Mouse (Mus musculus) heart, embryonic 16.5 days (tissue): ENCODE results near the gene Elovl3. TPM values are rescaled to one million over a fixed set of nuclear protein-coding genes. Genes with fewer than 3 reads are reported as not detected.
"Not testable (repeated sequence)": the region's sequence is repeated elsewhere in the genome, so short reads cannot be mapped to it uniquely, and the experiment has no call there.

ENCODE experiments used
- ATAC-seq: fragments of 200-750 bp; cut with Nextera tagmentation; replicated peaks from 2 replicates; pipeline ENCODE4 v1.8.0; 2017; ENCODE audit warnings: moderate number of reproducible peaks; ENCODE audit not compliant: insufficient read depth, low FRiP score; ENCODE audit errors: extremely low read depth
- H3K27ac ChIP-seq: fragments of 300-500 bp; sonication (generic); 2 replicates; pipeline ENCODE4 v1.5.1; 2014; ENCODE audit warnings: mild to moderate bottlenecking, low read length, control low read depth, moderate library complexity
- H3K27me3 ChIP-seq: fragments of 300-500 bp; sonication (generic); 2 replicates; pipeline ENCODE4 v1.6.1; 2014; ENCODE audit warnings: low read length, mixed read lengths; ENCODE audit not compliant: control insufficient read depth, insufficient read depth
- H3K36me3 ChIP-seq: fragments of 300-500 bp; sonication (generic); 2 replicates; pipeline ENCODE4 v1.6.1; 2014; ENCODE audit not compliant: control insufficient read depth, insufficient read depth
- H3K4me1 ChIP-seq: fragments of 300-500 bp; sonication (generic); 2 replicates; pipeline ENCODE4 v1.6.1; 2014; ENCODE audit warnings: low read length, mixed read lengths; ENCODE audit not compliant: control insufficient read depth, insufficient read depth
- H3K4me2 ChIP-seq: fragments of 300-500 bp; sonication (generic); 2 replicates; pipeline ENCODE4 v1.6.1; 2014; ENCODE audit warnings: low read depth, mild to moderate bottlenecking, control low read depth, low read length
- H3K4me3 ChIP-seq: fragments of 300-500 bp; sonication (generic); 2 replicates; pipeline ENCODE4 v1.5.1; 2014; ENCODE audit warnings: mild to moderate bottlenecking, control low read depth, low read length
- H3K9ac ChIP-seq: fragments of 300-500 bp; sonication (generic); 2 replicates; pipeline ENCODE4 v1.6.1; 2014; ENCODE audit warnings: low read length, control low read depth
- H3K9me3 ChIP-seq: fragments of 300-500 bp; sonication (generic); replicated peaks from 2 replicates; pipeline ENCODE4 v1.6.1; 2016; ENCODE audit warnings: low read length; ENCODE audit not compliant: control insufficient read depth
- WGBS: fragments of 180-500 bp; shearing (Covaris S2); extraction: QIAGEN DNeasy Blood & Tissue Kit; methylation state at CpG from one replicate; pipeline ENCODE4 v1.1.7; 2014; 5-methylcytosine and 5-hydroxymethylcytosine counted together
- polyA plus RNA-seq: library from polyadenylated mRNA; unstranded; fragments of >200 nt; fragmentation: Nextera tagmentation; extraction: Ambion mirVana; gene quantifications from 2 replicates; pipeline ENCODE4 v1.2.1, GENCODE M21; 2015

The Elovl3 gene
- polyA plus RNA-seq, 1 experiment from 2014 or later, result not detected

DNA sequence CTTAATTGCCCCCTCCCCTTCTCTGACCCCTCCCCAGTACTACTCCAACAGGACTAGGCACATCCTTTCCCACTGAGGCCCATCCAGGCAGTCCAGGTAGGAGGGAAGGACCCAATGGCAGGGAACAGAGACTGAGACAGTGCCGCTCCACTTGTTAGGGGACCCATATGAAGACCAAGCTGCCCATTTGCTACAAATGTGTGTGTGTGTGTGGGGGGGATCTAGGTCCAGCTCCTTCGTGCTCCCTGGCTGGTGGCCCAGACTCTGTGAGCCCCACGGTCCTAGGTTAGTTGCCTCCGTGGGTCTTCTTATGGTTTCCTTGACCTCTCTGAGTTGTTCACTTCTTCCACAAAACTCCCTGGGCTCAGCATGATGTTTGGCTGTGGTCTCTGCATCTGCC, 5.4 kb upstream of the Elovl3 start:
- Histone ChIP-seq H3K4me3 (no peak overlapping the region), H3K27ac (no peak overlapping the region), H3K36me3 (no peaks in the 10 kb centered on the region), H3K4me2 (no peak overlapping the region), H3K4me1 (no peaks in the 10 kb centered on the region), H3K9me3 (no peaks in the 10 kb centered on the region), H3K9ac (no peak overlapping the region), H3K27me3 (peaks cover 12% of the 10 kb centered on the region)
- 80% methylated on average over 4 of the region's 4 CpGs for WGBS
- ATAC-seq, result no peak

DNA sequence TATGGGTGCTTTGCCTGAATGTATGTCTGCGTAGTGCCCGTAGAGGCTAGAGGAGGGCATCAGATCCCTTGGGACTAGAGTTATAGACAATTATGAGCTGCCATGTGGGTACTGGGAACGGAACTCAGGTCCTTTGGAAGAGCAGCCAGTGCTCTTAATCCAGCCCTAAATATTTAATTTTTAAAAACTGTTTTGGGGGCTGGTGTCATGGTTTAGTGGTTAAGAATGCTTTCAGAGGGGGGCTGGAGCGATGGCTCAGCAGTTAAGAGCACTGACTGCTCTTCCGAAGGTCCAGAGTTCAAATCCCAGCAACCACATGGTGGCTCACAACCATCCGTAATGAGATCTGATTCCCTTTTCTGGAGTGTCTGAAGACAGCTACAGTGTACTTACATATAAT, 2.0 kb upstream of the Elovl3 start:
- H3K4me1 ChIP-seq, H3K27ac ChIP-seq, ATAC-seq, H3K4me3 ChIP-seq, H3K4me2 ChIP-seq, H3K9me3 ChIP-seq, H3K9ac ChIP-seq, H3K36me3 ChIP-seq: not testable (repeated sequence)
- peaks cover 34% of the 10 kb centered on the region for H3K27me3 ChIP-seq
- WGBS, result 68% methylated on average over 6 of the region's 6 CpGs

DNA sequence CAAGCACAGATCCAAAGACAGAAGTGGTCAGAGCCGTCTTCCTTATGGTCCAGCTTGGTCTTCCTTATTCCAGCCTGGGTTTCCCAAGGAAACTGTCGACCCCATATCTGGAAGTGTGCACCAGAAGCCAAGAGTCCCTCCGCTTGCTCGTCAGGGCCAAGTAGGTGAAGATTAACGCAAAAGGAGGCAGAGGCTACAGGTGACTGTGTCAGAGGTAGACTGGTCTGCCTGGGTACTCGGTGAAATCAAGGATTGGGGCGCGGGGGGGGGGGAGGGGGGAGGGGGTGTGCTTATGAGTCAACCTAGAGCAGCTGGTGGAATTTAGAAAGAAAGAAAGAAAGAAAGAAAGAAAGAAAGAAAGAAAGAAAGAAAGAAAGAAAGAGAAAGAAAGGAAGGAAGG, 414 bp upstream of the Elovl3 start:
- no peaks in the 10 kb centered on the region for H3K36me3 ChIP-seq
- no peak overlapping the region for H3K9ac ChIP-seq
- WGBS, result 10% methylated on average over 8 of the region's 8 CpGs
- ATAC-seq, result no peak
- H3K27ac ChIP-seq, result no peak overlapping the region
- peak overlapping the region; percentile 59 for H3K4me2 ChIP-seq
- H3K27me3 ChIP-seq, result peaks cover 37% of the 10 kb centered on the region
- H3K4me1 ChIP-seq, result peaks cover 5% of the 10 kb centered on the region
- no peaks in the 10 kb centered on the region for H3K9me3 ChIP-seq
- H3K4me3 ChIP-seq, result peak overlapping the region; percentile 43

DNA sequence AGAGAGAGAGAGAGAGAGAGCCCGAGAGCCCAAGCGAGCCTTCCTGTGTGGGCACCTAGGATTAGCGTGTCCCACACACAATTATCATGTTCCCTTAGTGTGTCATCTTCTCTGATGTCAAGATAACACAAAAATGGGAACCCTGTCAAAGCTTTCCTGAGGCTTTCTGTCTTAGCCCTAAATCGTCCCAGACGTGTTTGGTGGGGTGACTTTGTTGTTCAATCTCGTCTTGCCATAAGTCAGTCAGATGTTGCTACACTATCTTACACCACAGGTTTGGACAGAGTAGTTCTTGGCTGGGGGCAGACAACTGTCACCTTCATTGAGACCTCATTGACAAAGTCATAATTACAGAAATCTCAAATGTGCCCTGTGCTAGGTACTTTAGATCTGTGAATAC, 880 bp downstream of the Elovl3 start:
- H3K9me3 ChIP-seq, result no peaks in the 10 kb centered on the region
- H3K4me2 ChIP-seq, result no peak overlapping the region
- H3K4me3 ChIP-seq, result no peak overlapping the region
- H3K9ac ChIP-seq, result no peak overlapping the region
- no peaks in the 10 kb centered on the region for H3K36me3 ChIP-seq
- no peak overlapping the region for H3K27ac ChIP-seq
- peaks cover 47% of the 10 kb centered on the region for H3K27me3 ChIP-seq
- H3K4me1 ChIP-seq, result peaks cover 16% of the 10 kb centered on the region
- WGBS, result 46% methylated on average over 6 of the region's 6 CpGs
- ATAC-seq, result no peak

DNA sequence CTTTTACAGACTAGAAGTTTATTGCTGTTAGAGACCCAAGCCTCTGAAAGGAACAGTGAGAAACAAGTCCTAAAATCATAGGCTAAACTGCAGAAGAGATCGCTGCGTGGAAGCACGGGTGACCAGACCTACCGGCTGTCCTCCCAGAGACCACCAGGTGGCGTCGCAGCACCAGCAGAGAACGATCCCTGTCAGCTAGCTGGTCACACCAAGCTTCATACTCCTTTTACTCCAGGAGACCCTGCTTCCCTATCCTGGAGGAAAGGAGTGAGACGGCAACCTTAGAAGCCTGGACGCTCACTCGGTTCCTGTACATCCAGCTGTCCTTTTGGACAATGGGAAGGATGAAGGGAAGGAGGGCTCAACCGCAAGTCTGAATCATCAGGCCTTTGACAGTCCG, 3.6 kb downstream of the Elovl3 start:
- Histone ChIP-seq H3K4me3 (peak overlapping the region; percentile 61), H3K36me3 (no peaks in the 10 kb centered on the region), H3K4me2 (peak overlapping the region; percentile 100), H3K9me3 (no peaks in the 10 kb centered on the region), H3K27me3 (peaks cover 50% of the 10 kb centered on the region), H3K4me1 (peaks cover 21% of the 10 kb centered on the region), H3K9ac (peak overlapping the region; percentile 63; the same call in 1 of the 2 replicates), H3K27ac (no peak overlapping the region)
- peak; percentile 53; the same call in 1 of the 2 replicates for ATAC-seq
- 2% methylated on average over 12 of the region's 12 CpGs for WGBS

DNA sequence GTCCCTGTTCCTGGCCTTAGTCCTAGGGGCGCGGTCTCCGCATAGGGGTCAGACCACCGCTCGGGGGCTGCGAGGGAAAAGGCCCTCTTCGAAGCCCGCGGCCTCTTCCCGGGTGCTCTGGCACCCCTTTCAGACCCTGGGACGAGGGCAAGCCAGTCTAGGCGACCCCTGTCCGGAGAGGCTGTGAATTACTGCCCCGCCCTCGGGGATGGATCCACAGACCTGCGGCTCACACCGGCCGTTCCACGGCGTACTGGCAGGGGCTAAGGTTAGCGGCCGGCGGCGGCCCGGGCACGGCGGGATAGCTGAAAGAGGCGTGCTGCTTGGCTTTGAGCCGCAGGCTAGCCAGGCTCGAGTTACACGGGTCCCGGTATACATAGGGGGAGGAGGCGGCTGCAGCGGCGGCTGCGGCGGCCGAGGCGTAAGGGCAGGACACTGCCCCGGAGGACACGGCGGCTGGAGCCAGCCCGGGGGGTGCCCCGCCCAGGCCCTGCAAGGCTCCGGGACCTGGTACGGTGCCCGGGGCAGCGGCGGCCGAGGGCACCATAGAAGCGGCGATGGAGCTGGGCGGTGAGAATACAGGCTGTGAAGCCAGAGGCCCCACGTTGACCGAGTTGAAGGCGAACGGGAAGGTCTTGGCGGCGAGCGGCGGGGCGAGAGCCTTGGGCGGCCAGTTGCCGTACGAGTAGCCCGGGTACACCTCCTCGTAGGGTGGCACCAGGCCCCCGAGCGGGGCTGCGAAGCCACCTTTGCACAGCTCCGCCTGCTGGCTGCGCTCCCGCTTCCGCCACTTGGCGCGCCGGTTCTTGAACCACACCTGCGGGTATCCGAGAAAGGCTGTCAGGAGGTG, 4.3 kb downstream of the Elovl3 start:
- Histone ChIP-seq H3K36me3 (no peaks in the 10 kb centered on the region), H3K27me3 (peaks cover 43% of the 10 kb centered on the region), H3K4me1 (peaks cover 25% of the 10 kb centered on the region), H3K4me3 (peak overlapping the region; percentile 61), H3K9me3 (no peaks in the 10 kb centered on the region), H3K4me2 (peak overlapping the region; percentile 100), H3K9ac (peak overlapping the region; percentile 63), H3K27ac (no peak overlapping the region)
- peak; percentile 46 for ATAC-seq
- WGBS, result under 1% methylated on average over 78 of the region's 79 CpGs

DNA sequence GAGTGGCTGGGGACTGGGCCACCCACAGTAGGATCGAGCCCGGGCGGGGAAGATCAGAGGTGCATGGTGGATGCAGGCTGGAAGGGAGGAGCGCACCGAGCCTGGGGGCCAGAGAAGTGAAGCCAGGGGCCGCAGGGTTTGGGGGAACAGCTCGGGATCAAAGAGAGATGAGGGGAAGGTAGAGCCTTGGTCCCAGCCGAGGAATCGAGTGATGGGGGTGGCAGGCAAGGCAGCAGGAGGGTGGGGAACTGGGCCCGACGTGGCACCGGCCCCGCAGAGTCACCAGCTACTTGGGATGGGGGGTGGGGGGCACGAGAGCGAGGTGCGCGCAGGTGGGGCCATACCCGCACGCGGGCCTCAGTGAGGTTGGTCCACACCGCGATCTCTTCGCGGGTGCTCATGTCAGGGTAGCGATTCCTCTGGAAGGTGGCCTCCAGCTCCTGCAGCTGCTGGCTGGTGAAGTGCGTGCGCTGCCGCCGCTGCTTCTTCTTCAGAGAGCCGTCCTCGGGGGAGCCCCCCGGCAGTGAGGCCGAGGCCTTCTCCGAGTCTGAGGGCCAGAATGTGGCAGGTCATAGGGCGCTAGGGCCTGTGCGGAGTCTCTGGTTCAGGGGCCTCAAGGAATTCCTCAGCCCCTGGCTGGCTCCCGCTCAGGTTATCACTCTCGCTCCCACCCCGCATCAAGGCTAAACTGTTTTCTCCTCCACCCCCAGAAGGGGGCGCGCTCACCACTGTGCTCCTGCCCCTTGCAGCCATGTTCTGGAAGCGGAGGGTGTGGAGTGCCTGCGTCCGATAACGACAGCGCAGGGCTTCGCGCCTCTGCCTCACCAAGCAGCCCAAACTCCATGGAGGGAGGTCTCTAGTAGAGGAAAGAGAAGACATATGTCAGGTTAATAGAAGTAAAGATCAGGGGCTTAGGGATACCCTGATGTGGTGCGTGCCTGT, 5.2 kb downstream of the Elovl3 start:
- Histone ChIP-seq H3K4me1 (peaks cover 30% of the 10 kb centered on the region), H3K9me3 (no peaks in the 10 kb centered on the region), H3K4me3 (peak overlapping the region; percentile 61), H3K27me3 (peaks cover 41% of the 10 kb centered on the region), H3K27ac (no peak overlapping the region), H3K9ac (peak overlapping the region; percentile 63), H3K4me2 (peak overlapping the region; percentile 100), H3K36me3 (no peaks in the 10 kb centered on the region)
- whole genome bisulfite sequencing, result 2% methylated on average over 49 of the region's 49 CpGs
- ATAC-seq, result peak; percentile 24; the same call in 1 of the 2 replicates

DNA sequence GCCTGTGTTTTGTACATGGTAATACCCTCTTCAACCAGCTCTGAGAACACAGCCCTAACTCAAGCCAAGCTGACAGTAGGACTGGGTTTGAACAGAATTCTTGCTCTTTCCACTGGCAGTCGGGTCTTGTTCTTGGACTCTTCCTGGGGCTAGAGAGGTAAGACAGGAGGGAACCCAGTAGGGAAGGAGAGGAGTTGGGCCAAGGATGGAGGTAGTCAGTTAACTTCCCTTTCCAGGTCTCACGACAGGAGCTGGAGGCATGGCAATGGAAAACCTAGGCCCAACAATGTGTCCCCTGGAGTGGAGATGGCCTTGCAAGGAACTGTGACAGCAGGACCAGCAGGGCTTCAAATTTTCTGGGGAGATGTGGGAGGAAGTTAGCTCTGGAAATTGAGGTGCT, 8.6 kb downstream of the Elovl3 start:
- Histone ChIP-seq H3K9ac (no peak overlapping the region), H3K36me3 (no peaks in the 10 kb centered on the region), H3K9me3 (no peaks in the 10 kb centered on the region), H3K4me2 (no peak overlapping the region), H3K4me1 (peaks cover 33% of the 10 kb centered on the region), H3K4me3 (no peak overlapping the region), H3K27ac (no peak overlapping the region), H3K27me3 (peaks cover 23% of the 10 kb centered on the region)
- 79% methylated on average over 2 of the region's 2 CpGs for WGBS
- ATAC-seq, result no peak
